Mouse (Mus musculus) ES-Bruce4 (cell line): ENCODE data around the gene Kif5a.

Source experiments
- CTCF ChIP-seq: IDR thresholded peaks from one replicate; pipeline ENCODE4 v1.8.1; 2011; ENCODE audit warnings: low read depth, low read length
- EP300 ChIP-seq: IDR thresholded peaks from 2 replicates; pipeline ENCODE4 v1.6.1; 2011; ENCODE audit warnings: low read depth, low read length; ENCODE audit not compliant: insufficient read depth
- POLR2A ChIP-seq: IDR thresholded peaks from one replicate; pipeline ENCODE4 v1.8.1; 2011; ENCODE audit warnings: low read length; ENCODE audit not compliant: insufficient read depth

- TF ChIP-seq CTCF (peak; percentile 94), POLR2A (peak; percentile 25), EP300 (peak; percentile 59; the same call in 1 of the 2 replicates)
Measured at GRCm38 (mm10) chr10:127233141-127233540, 30.0 kb downstream of the Kif5a start.
